In the genomic region with DNA sequence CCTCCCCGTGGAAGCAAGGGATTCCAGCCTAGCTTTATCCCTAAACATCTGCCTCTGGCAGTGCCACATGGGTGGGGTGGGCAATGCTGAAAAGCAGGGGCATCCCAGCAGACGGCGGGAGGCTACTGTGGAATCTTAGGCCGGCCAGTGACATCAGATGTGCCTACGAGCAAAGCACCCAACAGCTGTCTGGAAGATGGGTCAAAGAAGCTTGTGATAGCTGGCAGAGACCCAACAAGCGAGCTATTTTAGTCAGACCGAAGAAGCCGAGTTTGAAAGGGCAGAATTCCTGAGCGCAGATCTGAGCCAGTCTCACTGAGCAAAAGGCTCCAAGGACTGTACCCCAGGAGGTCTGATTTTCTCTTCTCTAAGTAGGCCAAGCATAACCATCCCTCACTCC, we compare ENCODE assay signal across 9 mouse cellular contexts.
A peak's percentile ranks its signal among the peaks of the same experiment; 100 is the strongest.
DNase-seq lines count a peak whose midpoint lies in the region; ATAC-seq and TF ChIP-seq lines count a peak whose summit lies in the region.
"Had no signal": no experiment of that assay in that cellular context is flagged by ENCODE, and none has a peak within 500 bp of the region (broad histone marks: within the 10 kb centered on the region; RNA-seq: fewer than 3 reads in every experiment).

No protein-coding gene starts in this region.

- DNase-seq in left cerebral cortex, adult 11 months (ENCODE audit: low spot score) = peak; percentile 18
- no peak for DNase-seq in left cerebral cortex, adult 18-20 months (ENCODE audit: low spot score in 2 of 2)
- peak; percentile 67 to 79 for DNase-seq in adrenal gland, postnatal 36 days
- peak; percentile 90 for DNase-seq in gastrocnemius, adult 2 months
- peak; percentile 78 for DNase-seq in kidney, postnatal 10 days
- no peak for DNase-seq in stomach, postnatal 0 days (ENCODE audit: low spot score)
- DNase-seq: liver, embryonic 13.5 days had no signal

- peak; percentile 56 for TF ChIP-seq CTCF in gastrocnemius, adult 2 months (IDR thresholded peaks at IDR 0.05)
- no peak for TF ChIP-seq CTCF in stomach, postnatal 0 days (IDR thresholded peaks at IDR 0.05; ENCODE audit: low read depth)

- 0 out of 2 replicates have a peak, but pooled peaks cover 2% of the 10 kb centered on the region for H3K9me3 ChIP-seq in stomach, postnatal 0 days (ENCODE audit: control insufficient read depth, low read length)

- H3K9ac ChIP-seq in stomach, postnatal 0 days (ENCODE audit: low read length) = no peak overlapping the region
- H3K9ac ChIP-seq: liver, embryonic 13.5 days had no signal

- H3K4me3 ChIP-seq in gastrocnemius, adult 2 months = no peak overlapping the region
- no peak overlapping the region for H3K4me3 ChIP-seq in stomach, postnatal 0 days (ENCODE audit: low read depth, low read length)
- H3K4me3 ChIP-seq: liver, embryonic 13.5 days had no signal

- peak overlapping the region; percentile 94 for H3K27ac ChIP-seq in gastrocnemius, adult 2 months
- H3K27ac ChIP-seq in stomach, postnatal 0 days (replicated peaks) = no peak overlapping the region
- H3K27ac ChIP-seq: liver, embryonic 13.5 days had no signal

- H3K27me3 ChIP-seq in stomach, postnatal 0 days (ENCODE audit: control insufficient read depth, insufficient read depth, low read length) = no peaks in the 10 kb centered on the region
- H3K27me3 ChIP-seq: liver, embryonic 13.5 days had no signal

- intact Hi-C loops in gastrocnemius, adult 2 months (cut with DNase I) = loop anchor here (2.0 to 5.0 kb wide), 3 partner anchors 52 to 181 kb away; a partner anchor contains a TSS

- H3K4me1 ChIP-seq in stomach, postnatal 0 days (replicated peaks; ENCODE audit: control insufficient read depth, insufficient read depth) = no peaks in the 10 kb centered on the region; the same call in 1 of the 2 replicates

- TF ChIP-seq EP300 in stomach, postnatal 0 days (optimal IDR thresholded peaks at IDR 0.05) = no peak

- peak; percentile 43; the same call in 1 of the 2 replicates for ATAC-seq in stomach, postnatal 0 days (ENCODE audit: low FRiP score, low TSS enrichment)
- ATAC-seq in megakaryocyte-erythroid progenitor cell, adult 5-6 weeks (replicated peaks; ENCODE audit: low FRiP score, low TSS enrichment, poor library complexity, severe bottlenecking) = no peak
- no peak for ATAC-seq in granulocyte monocyte progenitor cell, adult 5-6 weeks (replicated peaks; ENCODE audit: poor library complexity, severe bottlenecking)

- H3K4me2 ChIP-seq in stomach, postnatal 0 days (replicated peaks; ENCODE audit: low read depth) = no peak overlapping the region
- H3K4me2 ChIP-seq: liver, embryonic 13.5 days had no signal

- no peaks in the 10 kb centered on the region for H3K36me3 ChIP-seq in stomach, postnatal 0 days (ENCODE audit: control insufficient read depth, insufficient read depth, low read length)
- H3K36me3 ChIP-seq: liver, embryonic 13.5 days had no signal

- 48% methylated on average over 9 of the region's 9 CpGs for WGBS in stomach, postnatal 0 days

Comparison
In these comparisons a context has a peak if more than half of its experiments do, and no peak if none do; other contexts are left out.
1. DNase-seq: peak in left cerebral cortex, adult 11 months (single experiment), adrenal gland, postnatal 36 days (2 of 2), gastrocnemius, adult 2 months (single experiment) and kidney, postnatal 10 days (single experiment); none in left cerebral cortex, adult 18-20 months (0 of 2) and stomach, postnatal 0 days (single experiment).